7 mouse cellular contexts compared by ENCODE assay signal in the genomic region with DNA sequence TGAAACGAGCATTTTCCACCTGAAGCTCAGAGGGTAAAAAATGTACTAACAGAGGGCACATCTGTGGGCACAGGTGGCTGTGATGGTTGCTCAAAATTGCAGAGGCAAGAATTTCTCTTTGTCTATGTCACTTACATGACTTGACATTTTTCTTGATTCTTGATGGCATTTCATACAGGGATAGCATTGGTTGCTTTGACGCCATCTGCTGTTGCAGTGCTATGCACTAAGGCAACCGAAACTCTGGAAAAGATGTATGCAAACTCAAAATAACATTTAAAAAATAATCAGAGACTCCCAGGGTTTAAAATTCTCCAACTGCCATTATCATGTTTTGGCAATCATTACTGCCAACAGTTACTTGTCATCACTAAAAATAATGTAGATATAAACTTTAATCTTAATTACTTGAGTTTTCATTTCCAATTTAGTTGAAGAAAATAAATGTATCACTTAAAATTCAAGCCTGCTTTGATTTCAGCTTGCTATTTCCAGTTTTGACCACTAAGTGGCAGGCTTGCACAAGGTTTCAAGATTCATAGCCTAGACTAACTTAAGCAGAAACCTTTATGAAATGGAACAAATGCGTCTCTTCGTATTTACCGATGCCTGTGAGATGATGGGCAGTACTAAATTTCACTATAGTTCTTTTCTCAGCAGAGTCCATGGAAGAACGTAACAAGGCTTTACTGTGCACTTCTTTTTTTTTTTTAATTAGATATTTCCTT.
DNase-seq lines count a peak whose midpoint lies in the region; ATAC-seq and TF ChIP-seq lines count a peak whose summit lies in the region.

No protein-coding gene starts in this region.

- 0 out of 2 replicates have a peak, but pooled peaks cover 2% of the 10 kb centered on the region for H3K36me3 ChIP-seq in neural tube, embryonic 15.5 days
- no peaks in the 10 kb centered on the region for H3K36me3 ChIP-seq in limb, embryonic 14.5 days (ENCODE audit: control insufficient read depth, insufficient read depth, low read length)

- no peak overlapping the region for H3K27ac ChIP-seq in neural tube, embryonic 15.5 days (replicated peaks)
- H3K27ac ChIP-seq in limb, embryonic 14.5 days (replicated peaks; ENCODE audit: low read depth, low read length): no peak overlapping the region

- TF ChIP-seq POLR2A in limb, embryonic 14.5 days (IDR thresholded peaks at IDR 0.05; ENCODE audit: borderline replicate concordance, extremely low read depth, insufficient read depth, insufficient read length): no peak

- no peaks in the 10 kb centered on the region for H3K27me3 ChIP-seq in neural tube, embryonic 15.5 days (replicated peaks)
- H3K27me3 ChIP-seq in limb, embryonic 14.5 days (ENCODE audit: control insufficient read depth, insufficient read depth, low read length): no peaks in the 10 kb centered on the region

- H3K9me3 ChIP-seq in neural tube, embryonic 15.5 days (replicated peaks): no peaks in the 10 kb centered on the region
- no peaks in the 10 kb centered on the region for H3K9me3 ChIP-seq in limb, embryonic 14.5 days (ENCODE audit: control insufficient read depth, low read length)

- no peak overlapping the region for H3K4me3 ChIP-seq in neural tube, embryonic 15.5 days (replicated peaks)
- H3K4me3 ChIP-seq in limb, embryonic 14.5 days (replicated peaks; ENCODE audit: low read length): no peak overlapping the region

- 22% methylated on average over 7 of the region's 7 CpGs for WGBS in neural tube, embryonic 15.5 days
- WGBS in limb, embryonic 14.5 days: 23% methylated on average over 7 of the region's 7 CpGs

- no peak overlapping the region for H3K9ac ChIP-seq in neural tube, embryonic 15.5 days (replicated peaks)
- H3K9ac ChIP-seq in limb, embryonic 14.5 days (ENCODE audit: low read depth, low read length, severe bottlenecking): no peak overlapping the region

- DNase-seq in neural tube, embryonic 10.5 days (ENCODE audit: extremely low spot score, low spot score): peak; percentile 29
- peak; percentile 58 for DNase-seq in ZHBTc4 (ENCODE audit: low read depth, low spot score)
- DNase-seq in hindlimb bud, embryonic 11.5 days (ENCODE audit: extremely low spot score, low read depth, low spot score): peak; percentile 46
- DNase-seq in limb, embryonic 14.5 days (ENCODE audit: low spot score): peak; percentile 55
- peak; percentile 76 to 80 for DNase-seq in right cerebral cortex, postnatal 10 days (ENCODE audit: low spot score in 2 of 2)

- H3K4me1 ChIP-seq in neural tube, embryonic 15.5 days: no peaks in the 10 kb centered on the region
- no peaks in the 10 kb centered on the region for H3K4me1 ChIP-seq in limb, embryonic 14.5 days (ENCODE audit: control insufficient read depth, insufficient read depth, low read length)

- no peak for ATAC-seq in neural tube, embryonic 15.5 days (ENCODE audit: low FRiP score)
- peak; percentile 76 for ATAC-seq in common myeloid progenitor, adult 5-6 weeks (replicated peaks; ENCODE audit: low read depth, poor library complexity, severe bottlenecking)
- no peak for ATAC-seq in limb, embryonic 14.5 days (ENCODE audit: low FRiP score, low read depth)

- no peak overlapping the region; the same call in 1 of the 2 replicates for H3K4me2 ChIP-seq in neural tube, embryonic 15.5 days
- no peak overlapping the region for H3K4me2 ChIP-seq in limb, embryonic 14.5 days (replicated peaks; ENCODE audit: low read depth, low read length, severe bottlenecking)
